Mouse (Mus musculus) limb, embryonic 15.5 days (tissue): ENCODE results near the gene Zc3h4. TPM values are rescaled to one million over a fixed set of nuclear protein-coding genes. Genes with fewer than 3 reads are reported as not detected.

Experiments used
- ATAC-seq: fragments of 200-750 bp; cut with Nextera tagmentation; 2 replicates; pipeline ENCODE4 v1.8.0; 2017; ENCODE audit warnings: low read depth, moderate TSS enrichment; ENCODE audit not compliant: insufficient number of reproducible peaks, low FRiP score, low TSS enrichment
- H3K27ac ChIP-seq: fragments of 300-500 bp; sonication (generic); 2 replicates; pipeline ENCODE4 v1.5.1; 2015; ENCODE audit warnings: moderate library complexity, mild to moderate bottlenecking, inconsistent platforms
- H3K27me3 ChIP-seq: fragments of 300-500 bp; sonication (generic); 2 replicates; pipeline ENCODE4 v1.6.1; 2015; ENCODE audit warnings: inconsistent platforms
- H3K36me3 ChIP-seq: fragments of 300-500 bp; sonication (generic); 2 replicates; pipeline ENCODE4 v1.6.1; 2015; ENCODE audit warnings: inconsistent platforms
- H3K4me1 ChIP-seq: fragments of 300-500 bp; sonication (generic); 2 replicates; pipeline ENCODE4 v1.6.1; 2015; ENCODE audit warnings: inconsistent platforms
- H3K4me2 ChIP-seq: fragments of 300-500 bp; sonication (generic); 2 replicates; pipeline ENCODE4 v1.6.1; 2015; ENCODE audit warnings: mild to moderate bottlenecking, inconsistent platforms
- H3K4me3 ChIP-seq: fragments of 300-500 bp; sonication (generic); 2 replicates; pipeline ENCODE4 v1.5.1; 2015; ENCODE audit warnings: mild to moderate bottlenecking, inconsistent platforms
- H3K9ac ChIP-seq: fragments of 300-500 bp; sonication (generic); 2 replicates; pipeline ENCODE4 v1.6.1; 2015; ENCODE audit warnings: inconsistent platforms
- H3K9me3 ChIP-seq: fragments of 300-500 bp; sonication (generic); 2 replicates; pipeline ENCODE4 v1.6.1; 2016; ENCODE audit warnings: inconsistent platforms
- WGBS: fragments of 180-500 bp; shearing (Covaris S2); methylation state at CpG from one replicate; pipeline ENCODE4 v1.1.7; 2015; 5-methylcytosine and 5-hydroxymethylcytosine counted together
- polyA plus RNA-seq: library from polyadenylated mRNA; unstranded; fragments of >200 nt; fragmentation: Nextera tagmentation; extraction: Ambion mirVana; gene quantifications from 2 replicates; pipeline ENCODE4 v1.2.1, GENCODE M21; 2015

Gene Zc3h4
- polyA plus RNA-seq, result 12.3 and 14.1 TPM in 2 replicates

- WGBS, result under 1% methylated on average over 71 of the region's 85 CpGs
Measured at GRCm38 (mm10) chr7:16400689-16401611, at the start of gene Zc3h4. Zc3h4 (plus strand) TSS chr7:16400910.

GRCm38 (mm10) chr7:16355854-16356594 is 44.7 kb upstream of the Zc3h4 start:
- Histone ChIP-seq H3K4me3 (no peak overlapping the region), H3K4me2 (no peak overlapping the region), H3K36me3 (peaks cover 68% of the 10 kb centered on the region), H3K9me3 (no peaks in the 10 kb centered on the region), H3K27me3 (no peaks in the 10 kb centered on the region), H3K9ac (no peak overlapping the region), H3K4me1 (no peaks in the 10 kb centered on the region), H3K27ac (no peak overlapping the region)
- WGBS, result 90% methylated on average over 3 of the region's 3 CpGs
- ATAC-seq, result no peak

More at GRCm38 (mm10) chr7:16400689-16401611, at the start of gene Zc3h4:
- Histone ChIP-seq H3K27ac (peak within 1 kb of the TSS; percentile 100), H3K9me3 (no peaks in the 10 kb centered on the region), H3K4me2 (peak within 1 kb of the TSS; percentile 81), H3K4me3 (peak within 1 kb of the TSS; percentile 86), H3K36me3 (no peaks in the 10 kb centered on the region), H3K4me1 (peaks cover 34% of the 10 kb centered on the region), H3K27me3 (no peaks in the 10 kb centered on the region), H3K9ac (peak within 1 kb of the TSS; percentile 100)
- ATAC-seq, result peak; percentile 53

- WGBS, result 83% methylated on average over 3 of the region's 3 CpGs
- ATAC-seq, result no peak
Measured at GRCm38 (mm10) chr7:16357602-16358001, 43.1 kb upstream of the Zc3h4 start.

GRCm38 (mm10) chr7:16364319-16364718 is 36.4 kb upstream of the Zc3h4 start:
- Histone ChIP-seq H3K27me3 (no peaks in the 10 kb centered on the region), H3K9me3 (no peaks in the 10 kb centered on the region), H3K27ac (no peak overlapping the region; the same call in 1 of the 2 replicates), H3K4me1 (no peaks in the 10 kb centered on the region), H3K36me3 (peaks cover 75% of the 10 kb centered on the region), H3K4me2 (no peak overlapping the region), H3K4me3 (no peak overlapping the region), H3K9ac (no peak overlapping the region)
- ATAC-seq, result no peak
- 78% methylated on average over 1 of the region's 1 CpGs for WGBS

More at GRCm38 (mm10) chr7:16357602-16358001, 43.1 kb upstream of the Zc3h4 start:
- no peaks in the 10 kb centered on the region for H3K9me3 ChIP-seq
- peaks cover 64% of the 10 kb centered on the region for H3K36me3 ChIP-seq
- no peak overlapping the region for H3K9ac ChIP-seq
- H3K4me2 ChIP-seq, result no peak overlapping the region
- no peaks in the 10 kb centered on the region for H3K27me3 ChIP-seq
- no peak overlapping the region for H3K4me3 ChIP-seq
- H3K27ac ChIP-seq, result no peak overlapping the region
- no peaks in the 10 kb centered on the region for H3K4me1 ChIP-seq

- peak overlapping the region; percentile 48; the same call in 1 of the 2 replicates for H3K27ac ChIP-seq
Measured at GRCm38 (mm10) chr7:16364901-16365500, 35.7 kb upstream of the Zc3h4 start.

GRCm38 (mm10) chr7:16366133-16366646 is 34.5 kb upstream of the Zc3h4 start:
- H3K27ac ChIP-seq, result no peak overlapping the region
- H3K27me3 ChIP-seq, result no peaks in the 10 kb centered on the region
- no peaks in the 10 kb centered on the region for H3K9me3 ChIP-seq
- ATAC-seq, result no peak
- no peak overlapping the region for H3K9ac ChIP-seq
- no peak overlapping the region for H3K4me3 ChIP-seq
- peaks cover 88% of the 10 kb centered on the region for H3K36me3 ChIP-seq
- H3K4me2 ChIP-seq, result no peak overlapping the region
- WGBS, result 71% methylated on average over 10 of the region's 10 CpGs
- no peaks in the 10 kb centered on the region for H3K4me1 ChIP-seq

More at GRCm38 (mm10) chr7:16364901-16365500, 35.7 kb upstream of the Zc3h4 start:
- ATAC-seq, result no peak
- Histone ChIP-seq H3K36me3 (peaks cover 81% of the 10 kb centered on the region), H3K27me3 (no peaks in the 10 kb centered on the region), H3K9ac (no peak overlapping the region), H3K9me3 (no peaks in the 10 kb centered on the region), H3K4me1 (no peaks in the 10 kb centered on the region), H3K4me3 (no peak overlapping the region), H3K4me2 (no peak overlapping the region)
- 65% methylated on average over 4 of the region's 4 CpGs for WGBS

- Histone ChIP-seq H3K9me3 (no peaks in the 10 kb centered on the region), H3K9ac (no peak overlapping the region), H3K36me3 (peaks cover 86% of the 10 kb centered on the region), H3K27me3 (no peaks in the 10 kb centered on the region), H3K4me2 (no peak overlapping the region), H3K4me3 (no peak overlapping the region), H3K27ac (no peak overlapping the region), H3K4me1 (no peaks in the 10 kb centered on the region)
- WGBS, result 68% methylated on average over 4 of the region's 4 CpGs
- no peak for ATAC-seq
Measured at GRCm38 (mm10) chr7:16366669-16367068, 34.0 kb upstream of the Zc3h4 start.

- WGBS, result 73% methylated on average over 2 of the region's 2 CpGs
- Histone ChIP-seq H3K4me2 (no peak overlapping the region), H3K27me3 (no peaks in the 10 kb centered on the region), H3K9me3 (no peaks in the 10 kb centered on the region), H3K4me3 (no peak overlapping the region), H3K4me1 (no peaks in the 10 kb centered on the region), H3K9ac (no peak overlapping the region), H3K36me3 (peaks cover 79% of the 10 kb centered on the region), H3K27ac (no peak overlapping the region)
- ATAC-seq, result no peak
Measured at GRCm38 (mm10) chr7:16368835-16369234, 31.9 kb upstream of the Zc3h4 start.

GRCm38 (mm10) chr7:16370596-16370995 is 30.1 kb upstream of the Zc3h4 start:
- Histone ChIP-seq H3K27ac (no peak overlapping the region), H3K4me3 (no peak overlapping the region), H3K4me2 (no peak overlapping the region), H3K27me3 (no peaks in the 10 kb centered on the region), H3K9me3 (no peaks in the 10 kb centered on the region), H3K4me1 (no peaks in the 10 kb centered on the region), H3K9ac (no peak overlapping the region), H3K36me3 (peaks cover 75% of the 10 kb centered on the region)
- WGBS, result 90% methylated on average over 2 of the region's 2 CpGs
- ATAC-seq, result no peak

GRCm38 (mm10) chr7:16373719-16374118 is 27.0 kb upstream of the Zc3h4 start:
- H3K27me3 ChIP-seq, result no peaks in the 10 kb centered on the region
- no peaks in the 10 kb centered on the region for H3K9me3 ChIP-seq
- H3K4me1 ChIP-seq, result no peaks in the 10 kb centered on the region
- H3K4me2 ChIP-seq, result no peak overlapping the region
- H3K36me3 ChIP-seq, result peaks cover 74% of the 10 kb centered on the region
- 52% methylated on average over 2 of the region's 2 CpGs for WGBS
- H3K27ac ChIP-seq, result no peak overlapping the region
- ATAC-seq, result no peak
- H3K4me3 ChIP-seq, result no peak overlapping the region
- no peak overlapping the region for H3K9ac ChIP-seq

GRCm38 (mm10) chr7:16374989-16375388 is 25.7 kb upstream of the Zc3h4 start:
- 84% methylated on average over 5 of the region's 5 CpGs for WGBS

More at GRCm38 (mm10) chr7:16374989-16375388, 25.7 kb upstream of the Zc3h4 start:
- Histone ChIP-seq H3K9me3 (no peaks in the 10 kb centered on the region), H3K9ac (no peak overlapping the region), H3K4me3 (no peak overlapping the region), H3K4me1 (no peaks in the 10 kb centered on the region), H3K27me3 (no peaks in the 10 kb centered on the region), H3K36me3 (peaks cover 70% of the 10 kb centered on the region), H3K27ac (no peak overlapping the region), H3K4me2 (no peak overlapping the region)
- no peak for ATAC-seq
